Mouse (Mus musculus) left cerebral cortex, postnatal 4 days (tissue): ENCODE data around the gene Slc22a23. TPM values are rescaled to one million over a fixed set of nuclear protein-coding genes. Genes with fewer than 3 reads are reported as not detected.
A peak's percentile ranks its signal among the peaks of the same experiment; 100 is the strongest.

Experiments
- DNase-seq: peaks from one replicate; pipeline ENCODE4 v3.0.0-alpha.2; 2022
- intact Hi-C: fragments of 180-260 bp; cut with DNase I; formaldehyde crosslinking; loops from one replicate; pipeline ENCODE4 v1.15.1; 2025
- total RNA-seq, 2 experiments: library from RNA; stranded (reverse); gene quantifications; 2 replicates each; pipeline ENCODE4 v1.2.3; 2021

The Slc22a23 gene
- total RNA-seq, 2 experiments from 2014 or later, result 78.6 to 83.1 TPM

DNA sequence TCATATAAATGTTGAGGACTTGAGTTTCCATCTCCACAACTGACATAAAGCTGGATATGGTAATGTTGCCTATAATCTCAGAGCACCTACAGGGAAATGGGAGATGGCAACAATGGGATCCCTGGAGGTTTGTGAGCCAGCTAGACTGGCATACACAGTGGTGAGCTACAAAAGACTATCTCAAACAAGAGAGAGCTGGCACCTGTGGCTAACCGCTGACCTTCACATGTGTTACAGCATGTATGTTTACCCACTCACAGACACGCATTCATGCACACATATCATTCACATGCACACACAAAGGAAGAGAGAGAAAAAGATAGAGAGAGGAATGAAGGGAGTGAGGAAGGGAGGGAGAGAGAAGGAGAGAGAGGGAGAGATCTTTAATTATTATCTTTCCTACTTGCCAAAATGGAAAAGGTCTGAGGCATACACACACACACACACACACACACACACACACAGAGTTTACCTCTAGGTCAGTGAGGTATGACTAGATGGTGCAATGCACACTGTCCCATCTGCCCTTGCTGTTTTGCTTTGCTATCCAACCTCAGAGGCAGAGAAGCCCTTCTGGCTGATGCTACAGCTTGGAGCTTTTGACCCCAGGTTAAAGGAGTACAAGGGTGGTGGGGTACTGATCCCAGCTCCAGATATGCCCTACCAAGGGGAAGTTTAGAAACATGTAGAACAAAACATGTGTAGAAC is 38.9 kb downstream of the Slc22a23 start:
- no peak for DNase-seq
- intact Hi-C loops, result no loop called here

GRCm38 (mm10) chr13:34304896-34305295 is 40.1 kb downstream of the Slc22a23 start:
- intact Hi-C loops, result no loop called here
- no peak for DNase-seq

DNA sequence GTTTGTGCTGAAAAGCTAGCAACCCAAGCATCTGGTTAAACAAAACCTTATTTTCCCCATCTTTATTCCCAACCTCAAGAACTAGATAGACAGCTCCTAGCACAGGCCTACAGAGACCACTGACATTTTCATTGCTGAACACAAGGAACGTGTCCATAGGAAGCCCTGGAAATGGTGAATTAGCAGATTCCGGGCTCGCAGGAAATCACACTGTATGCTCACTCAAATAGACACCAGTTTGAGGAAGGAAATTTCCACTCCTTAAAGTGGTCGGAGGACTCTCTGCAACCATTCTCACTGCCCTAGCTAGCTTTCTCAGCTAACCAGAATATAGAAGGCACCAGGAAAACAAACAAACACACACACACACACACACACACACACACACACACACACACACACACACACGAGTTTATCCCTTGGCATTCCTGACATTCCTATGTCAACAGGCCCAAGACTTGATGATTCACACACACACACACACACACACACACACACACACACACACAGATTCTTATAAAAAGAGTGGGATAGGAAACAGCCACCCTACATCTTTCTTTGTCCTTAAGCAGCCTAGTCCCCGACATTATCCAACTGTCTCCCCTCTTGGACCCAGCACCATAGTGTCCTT is 41.5 kb downstream of the Slc22a23 start:
- intact Hi-C loops, result no loop called here
- DNase-seq, result no peak

GRCm38 (mm10) chr13:34301585-34301984 is 43.4 kb downstream of the Slc22a23 start:
- no peak for DNase-seq
- intact Hi-C loops, result no loop called here

- intact Hi-C loops, result no loop called here
- DNase-seq, result no peak
Measured at GRCm38 (mm10) chr13:34299351-34300333, 45.3 kb downstream of the Slc22a23 start.

DNA sequence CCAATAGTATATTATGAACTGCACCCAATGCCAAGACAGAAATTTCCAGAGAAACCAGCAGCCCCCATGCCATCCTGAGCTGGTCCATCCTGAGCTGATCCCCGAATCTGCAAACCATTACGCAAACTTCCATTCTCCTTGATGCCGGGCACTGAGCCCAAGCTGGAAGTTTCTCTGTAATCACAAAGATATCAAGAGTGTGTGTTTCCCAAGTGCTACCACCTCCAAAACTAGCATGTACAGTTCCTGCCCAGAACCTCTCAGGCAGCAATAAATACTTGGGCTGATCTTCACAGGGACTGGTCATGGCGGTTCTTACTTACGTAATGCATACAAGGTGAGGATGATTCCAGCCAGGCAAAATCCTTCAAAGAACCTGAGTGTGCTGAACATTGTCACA is 46.3 kb downstream of the Slc22a23 start:
- DNase-seq, result no peak
- intact Hi-C loops, result no loop called here

GRCm38 (mm10) chr13:34298061-34298460 is 46.9 kb downstream of the Slc22a23 start:
- DNase-seq, result no peak
- intact Hi-C loops, result no loop called here

GRCm38 (mm10) chr13:34295787-34296435 is 49.1 kb downstream of the Slc22a23 start:
- DNase-seq, result no peak
- intact Hi-C loops, result no loop called here

- intact Hi-C loops, result loop anchor here (5.0 kb wide), 1 partner anchor 48 kb away; no protein-coding TSS in a partner anchor
- DNase-seq, result no peak
Measured at GRCm38 (mm10) chr13:34294212-34294611, 50.8 kb downstream of the Slc22a23 start.

DNA sequence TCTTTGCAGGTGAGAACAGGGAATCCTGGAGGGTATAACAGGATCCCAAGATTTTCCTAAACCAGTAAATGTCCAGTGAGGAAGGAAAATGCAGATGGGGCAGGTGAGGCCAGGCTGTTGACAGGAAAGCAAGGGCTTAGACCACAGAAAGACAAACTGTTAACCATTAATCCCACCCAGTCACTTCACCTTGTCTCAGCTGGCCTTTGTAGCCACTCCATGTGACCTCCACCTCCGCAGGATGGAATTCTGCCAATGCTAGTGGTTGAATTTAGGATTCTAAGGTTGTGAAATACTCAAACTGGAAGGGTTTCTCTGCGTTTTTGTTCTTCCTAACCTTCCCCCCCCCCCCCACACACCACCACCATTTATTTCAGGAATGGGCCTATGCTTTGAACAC is 52.9 kb downstream of the Slc22a23 start:
- no peak for DNase-seq
- intact Hi-C loops, result loop anchor here (5.0 kb wide), 1 partner anchor 50 kb away; no protein-coding TSS in a partner anchor

DNA sequence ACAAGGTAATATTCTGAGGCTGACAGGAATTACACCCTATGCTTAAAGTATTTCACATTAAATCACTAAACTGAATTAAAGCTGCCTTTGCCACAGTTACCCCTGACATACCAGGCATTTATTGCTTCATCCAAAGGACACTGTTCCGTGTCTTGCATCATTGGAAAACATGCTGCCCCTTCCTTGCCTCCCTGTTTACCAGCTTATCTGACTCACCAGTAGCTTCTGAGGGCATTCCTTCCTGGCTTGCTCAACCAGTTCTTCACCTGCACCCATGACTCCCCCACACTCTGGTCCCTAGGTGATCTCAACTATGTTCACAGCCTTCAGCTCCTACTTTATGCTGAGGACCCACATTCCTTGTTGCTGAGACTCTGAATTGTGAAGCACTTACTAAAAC is 54.6 kb downstream of the Slc22a23 start:
- intact Hi-C loops, result loop anchor here (5.0 kb wide), 1 partner anchor 52 kb away; no protein-coding TSS in a partner anchor

DNA sequence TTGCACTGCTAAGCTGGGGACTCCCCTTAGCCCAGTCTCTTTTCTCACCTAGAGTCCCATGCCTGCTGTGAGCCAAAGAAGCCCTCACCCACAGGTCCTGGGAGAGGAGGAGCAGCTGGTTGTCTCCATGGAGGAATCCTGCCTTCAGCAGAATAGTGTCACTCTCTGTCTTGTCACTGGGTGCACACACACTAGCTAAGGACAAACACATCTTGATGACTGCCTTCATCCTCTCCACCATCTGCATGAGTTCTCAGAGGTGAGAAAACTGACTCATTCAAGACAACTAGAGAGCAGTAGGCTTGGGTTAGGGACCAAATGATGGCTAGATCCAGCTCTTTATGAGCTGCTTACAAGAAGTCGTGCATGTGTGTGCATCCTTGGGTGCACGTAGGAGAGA is 55.4 kb downstream of the Slc22a23 start:
- DNase-seq, result no peak
- intact Hi-C loops, result no loop called here

More for the DNA sequence above, 54.6 kb downstream of the Slc22a23 start:
- DNase-seq, result no peak

GRCm38 (mm10) chr13:34288129-34288528 is 56.9 kb downstream of the Slc22a23 start:
- intact Hi-C loops, result no loop called here
- DNase-seq, result no peak

- intact Hi-C loops, result no loop called here
- peak; percentile 4 for DNase-seq
Measured at GRCm38 (mm10) chr13:34287601-34288083, 57.3 kb downstream of the Slc22a23 start.

DNA sequence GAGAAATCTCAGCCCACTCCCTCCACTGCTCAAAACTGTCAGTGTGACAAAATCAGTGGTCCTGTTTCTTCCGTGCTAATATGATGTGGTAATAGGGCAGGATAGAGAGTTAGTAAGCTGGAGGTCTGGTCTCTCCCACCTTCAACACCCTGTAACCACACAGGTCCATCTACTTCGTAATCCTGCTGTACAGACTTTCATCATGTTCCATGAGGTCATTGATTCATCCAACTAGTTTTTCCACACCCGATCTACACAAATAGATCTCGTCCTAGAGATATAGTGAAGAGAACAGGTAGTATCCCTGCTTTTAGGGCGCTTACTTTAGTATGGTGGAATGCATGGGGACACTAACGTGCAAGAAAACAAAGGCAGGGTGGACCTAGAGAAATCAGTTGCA is 63.6 kb downstream of the Slc22a23 start:
- no peak for DNase-seq
- intact Hi-C loops, result no loop called here

DNA sequence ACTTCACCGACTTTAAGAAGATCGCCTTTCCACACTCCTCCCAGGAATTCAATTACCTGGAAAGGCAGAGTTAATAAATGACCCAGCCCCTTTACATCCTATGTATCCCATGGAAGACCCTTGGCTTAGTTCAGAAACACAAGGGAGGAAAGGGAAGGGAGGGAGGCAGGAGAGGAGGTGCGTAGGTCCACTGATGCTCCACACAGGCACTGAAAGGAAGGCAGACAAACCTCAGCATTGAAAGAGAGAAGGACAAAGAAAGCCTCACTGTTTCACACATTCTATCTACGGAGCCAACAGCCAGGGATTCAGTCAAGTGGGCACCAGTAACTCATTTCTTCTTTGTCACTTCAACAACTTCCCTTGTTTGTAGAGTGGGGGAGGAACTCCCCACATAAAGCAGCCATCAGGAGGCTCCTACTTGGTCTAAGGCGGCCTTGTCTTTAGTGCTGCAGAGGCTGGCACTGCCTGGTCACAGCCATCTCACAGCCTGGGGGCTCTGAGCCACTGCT is 66.2 kb downstream of the Slc22a23 start:
- DNase-seq, result peak; percentile 4
- intact Hi-C loops, result no loop called here

- peak; percentile 38 for DNase-seq
- intact Hi-C loops, result no loop called here
Measured at GRCm38 (mm10) chr13:34278288-34278701, 66.7 kb downstream of the Slc22a23 start.

GRCm38 (mm10) chr13:34277611-34278010 is 67.4 kb downstream of the Slc22a23 start:
- no peak for DNase-seq
- intact Hi-C loops, result no loop called here

- DNase-seq, result no peak
- intact Hi-C loops, result no loop called here
Measured at GRCm38 (mm10) chr13:34277001-34277400, 68.0 kb downstream of the Slc22a23 start.

DNA sequence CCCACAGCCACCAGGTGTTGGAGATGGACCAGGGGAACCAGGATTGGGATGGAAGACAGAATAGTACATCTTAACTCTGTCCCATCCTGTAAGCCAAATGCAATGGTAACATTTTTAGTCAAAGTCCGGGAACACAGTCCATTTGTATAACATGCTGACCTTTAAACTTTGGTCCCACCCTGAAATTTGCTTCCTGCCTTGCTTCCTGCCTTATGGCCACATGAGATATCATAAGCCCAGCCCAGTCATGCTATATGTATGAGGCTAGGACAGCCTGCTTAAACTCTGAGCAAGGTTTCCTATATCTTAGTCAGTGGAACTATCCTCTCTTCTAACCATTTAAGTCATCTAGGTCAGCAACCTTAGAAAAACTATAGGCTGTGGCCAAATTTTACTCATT is 70.1 kb downstream of the Slc22a23 start:
- intact Hi-C loops, result no loop called here
- DNase-seq, result no peak
